Mouse (Mus musculus): ENCODE measurements around the gene Cxcl15. TPM values are rescaled to one million over a fixed set of nuclear protein-coding genes. Genes with fewer than 3 reads are reported as not detected.
A peak's percentile ranks its signal among the peaks of the same experiment; 100 is the strongest.

Cxcl15 gene
- polyA plus RNA-seq, 1 experiment from 2014 or later, result 11.4 TPM

DNA sequence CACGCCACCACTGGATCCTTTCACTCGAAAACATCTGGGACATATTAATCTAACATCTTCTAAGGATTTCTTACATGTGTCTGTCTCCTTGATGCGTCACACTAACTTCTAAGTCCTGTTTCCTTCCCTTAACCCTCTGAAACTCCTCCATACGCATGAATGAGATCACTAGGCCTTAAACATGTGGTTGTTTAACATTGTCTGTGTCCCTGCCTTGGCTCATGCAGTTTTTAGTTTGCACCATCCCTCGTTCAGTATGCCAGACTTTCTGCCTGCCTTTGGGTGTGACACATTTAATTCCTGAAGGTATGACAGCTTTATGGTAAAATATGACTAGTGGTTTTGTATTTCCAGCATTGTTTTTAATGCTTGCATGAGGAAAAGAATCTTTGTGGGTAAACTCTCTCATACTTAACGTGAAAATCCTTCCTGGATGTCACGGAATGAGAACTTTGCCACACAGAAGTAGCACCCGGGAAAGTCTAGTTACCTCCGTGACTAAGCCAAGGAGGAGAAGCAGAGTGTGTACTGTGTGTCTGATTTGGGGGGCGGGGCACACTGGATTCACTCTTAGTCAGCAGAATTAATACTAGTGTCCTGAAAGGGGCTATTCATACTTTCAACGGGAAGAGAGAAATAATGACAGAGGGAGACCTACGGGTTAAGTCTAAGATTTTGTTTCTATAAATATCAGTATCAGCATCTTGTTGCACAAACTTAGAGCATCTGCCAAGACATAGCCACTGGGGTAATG is 30.2 kb upstream of the Cxcl15 start:
- Histone ChIP-seq H3K36me3 (ENCODE audit: insufficient read depth) (no peaks in the 10 kb centered on the region), H3K9me3 (ENCODE audit: low read depth, low read length) (no peaks in the 10 kb centered on the region), H3K9ac (no peak overlapping the region), H3K4me1 (ENCODE audit: insufficient read depth) (peaks cover under 1% of the 10 kb centered on the region; the same call in 1 of the 2 replicates), H3K27ac (ENCODE audit: low read depth) (no peak overlapping the region), H3K4me3 (ENCODE audit: low read depth, low read length) (no peak overlapping the region), H3K27me3 (ENCODE audit: insufficient read depth, low read length) (peaks cover 9% of the 10 kb centered on the region), H3K4me2 (no peak overlapping the region)
- WGBS, result 64% methylated on average over 12 of the region's 12 CpGs
- peak; percentile 14 for DNase-seq
- ATAC-seq (ENCODE audit: insufficient read depth), result peak; percentile 18; the same call in 1 of the 2 replicates
- TF ChIP-seq CTCF (IDR thresholded peaks at IDR 0.05; ENCODE audit: low read depth), result no peak

DNA sequence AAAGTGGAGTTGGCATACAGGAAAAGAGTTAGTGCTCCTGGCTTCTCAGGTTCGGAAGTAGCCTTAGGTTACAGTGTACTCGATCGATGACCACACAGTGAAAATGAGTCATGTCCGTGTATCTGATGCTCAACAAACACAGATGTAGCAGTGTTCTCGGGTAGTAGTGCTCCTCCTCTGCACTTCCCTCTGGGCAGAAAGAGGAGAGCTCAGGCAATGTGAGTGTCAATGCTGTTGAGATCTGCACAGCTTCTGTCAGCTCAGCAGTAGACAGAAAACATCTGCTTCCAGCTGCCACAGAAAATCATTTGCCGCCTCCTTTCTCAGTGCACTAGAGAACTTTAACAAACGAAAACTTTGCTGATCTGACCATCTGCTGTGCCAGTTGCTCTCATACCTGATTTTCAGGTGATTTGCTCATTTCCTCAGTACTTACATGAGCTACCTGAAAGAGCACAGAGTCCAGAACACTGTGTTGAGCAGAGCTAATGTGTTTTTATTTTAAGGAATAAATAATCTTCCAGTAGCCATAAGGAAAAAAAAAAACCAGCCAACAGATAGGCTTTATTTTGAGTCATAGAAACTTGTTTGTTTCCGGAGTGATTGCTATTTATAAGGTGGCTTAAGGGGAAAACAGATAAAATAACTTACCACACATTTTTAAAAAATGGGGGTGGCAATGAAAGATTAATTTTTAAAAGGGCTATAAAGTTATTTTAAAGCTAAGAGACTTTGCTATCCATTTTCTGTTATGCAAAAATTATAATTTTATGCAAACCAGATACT is 28.3 kb upstream of the Cxcl15 start:
- Histone ChIP-seq H3K4me2 (no peak overlapping the region), H3K9ac (no peak overlapping the region), H3K4me3 (ENCODE audit: low read depth, low read length) (no peak overlapping the region), H3K27me3 (ENCODE audit: insufficient read depth, low read length) (no peaks in the 10 kb centered on the region), H3K4me1 (ENCODE audit: insufficient read depth) (no peaks in the 10 kb centered on the region), H3K9me3 (ENCODE audit: low read depth, low read length) (no peaks in the 10 kb centered on the region), H3K36me3 (ENCODE audit: insufficient read depth) (no peaks in the 10 kb centered on the region), H3K27ac (ENCODE audit: low read depth) (no peak overlapping the region)
- 34% methylated on average over 8 of the region's 8 CpGs for WGBS
- DNase-seq (peak; percentile 83), ATAC-seq (ENCODE audit: insufficient read depth) (peak; percentile 85)
- no peak for TF ChIP-seq CTCF (IDR thresholded peaks at IDR 0.05; ENCODE audit: low read depth)

DNA sequence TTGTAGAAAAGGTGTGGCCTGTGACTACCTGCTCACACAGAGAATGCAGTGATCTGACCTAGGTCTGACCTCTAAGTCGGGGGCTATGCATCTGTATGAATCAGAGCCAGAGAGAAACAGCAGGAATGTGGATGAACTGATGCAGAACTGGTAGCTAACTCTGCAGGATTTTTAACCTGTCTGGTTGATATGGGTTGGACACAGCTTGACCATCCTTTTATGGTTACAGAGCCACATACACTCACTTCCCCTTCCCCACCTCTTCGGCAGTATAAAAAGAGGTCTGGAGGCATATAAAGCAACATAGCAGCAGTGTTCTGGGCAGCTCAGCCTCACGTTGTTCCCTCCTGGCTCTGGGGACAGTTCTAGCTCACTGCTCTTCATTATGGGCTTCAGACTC is 26.1 kb upstream of the Cxcl15 start, which contains the start of gene Ppbp:
TSS of gene Ppbp (plus strand) at position 301 of the 400 bp plus-strand sequence.
- no peak for TF ChIP-seq CTCF (IDR thresholded peaks at IDR 0.05; ENCODE audit: low read depth)
- no peaks in the 10 kb centered on the region for H3K27me3 ChIP-seq (ENCODE audit: insufficient read depth, low read length)
- no peaks in the 10 kb centered on the region for H3K36me3 ChIP-seq (ENCODE audit: insufficient read depth)
- no peak within 1 kb of the TSS for H3K27ac ChIP-seq (ENCODE audit: low read depth)
- 0 out of 2 replicates have a peak, but pooled peaks cover 7% of the 10 kb centered on the region for H3K4me1 ChIP-seq (ENCODE audit: insufficient read depth)
- 56% methylated on average over 3 of the region's 3 CpGs for WGBS
- H3K9ac ChIP-seq, result no peak within 1 kb of the TSS
- no peak within 1 kb of the TSS for H3K4me2 ChIP-seq
- DNase-seq (no peak), ATAC-seq (ENCODE audit: insufficient read depth) (no peak)
- no peaks in the 10 kb centered on the region for H3K9me3 ChIP-seq (ENCODE audit: low read depth, low read length)
- H3K4me3 ChIP-seq (ENCODE audit: low read depth, low read length), result no peak within 1 kb of the TSS

DNA sequence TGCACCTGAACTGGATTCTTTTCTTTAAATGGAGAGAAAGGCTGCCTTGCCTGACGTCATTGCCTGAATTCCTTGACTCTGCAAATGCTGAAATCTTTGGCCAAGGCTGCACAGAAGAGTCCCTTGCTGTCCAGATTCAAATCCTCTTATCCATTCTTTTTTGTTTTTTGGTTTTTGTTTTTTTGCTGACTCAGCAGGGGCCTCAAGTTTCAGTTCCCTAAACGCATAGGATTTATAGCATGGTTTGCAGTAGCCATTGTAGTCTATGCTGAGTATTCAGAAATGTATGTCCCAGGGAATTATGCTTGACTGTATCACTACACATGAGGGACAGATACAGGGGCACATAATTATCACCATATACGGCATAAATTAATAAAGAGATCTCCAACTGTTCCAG is 23.0 kb upstream of the Cxcl15 start:
- H3K4me2 ChIP-seq, result no peak overlapping the region
- no peaks in the 10 kb centered on the region for H3K36me3 ChIP-seq (ENCODE audit: insufficient read depth)
- H3K27ac ChIP-seq (ENCODE audit: low read depth), result no peak overlapping the region
- 73% methylated on average over 3 of the region's 3 CpGs for WGBS
- no peak overlapping the region for H3K9ac ChIP-seq
- H3K4me3 ChIP-seq (ENCODE audit: low read depth, low read length), result no peak overlapping the region
- ATAC-seq (ENCODE audit: insufficient read depth) (no peak), DNase-seq (peak; percentile 38)
- no peak for TF ChIP-seq CTCF (IDR thresholded peaks at IDR 0.05; ENCODE audit: low read depth)
- 0 out of 2 replicates have a peak, but pooled peaks cover 7% of the 10 kb centered on the region for H3K4me1 ChIP-seq (ENCODE audit: insufficient read depth)
- no peaks in the 10 kb centered on the region for H3K27me3 ChIP-seq (ENCODE audit: insufficient read depth, low read length)
- H3K9me3 ChIP-seq (ENCODE audit: low read depth, low read length), result no peaks in the 10 kb centered on the region

DNA sequence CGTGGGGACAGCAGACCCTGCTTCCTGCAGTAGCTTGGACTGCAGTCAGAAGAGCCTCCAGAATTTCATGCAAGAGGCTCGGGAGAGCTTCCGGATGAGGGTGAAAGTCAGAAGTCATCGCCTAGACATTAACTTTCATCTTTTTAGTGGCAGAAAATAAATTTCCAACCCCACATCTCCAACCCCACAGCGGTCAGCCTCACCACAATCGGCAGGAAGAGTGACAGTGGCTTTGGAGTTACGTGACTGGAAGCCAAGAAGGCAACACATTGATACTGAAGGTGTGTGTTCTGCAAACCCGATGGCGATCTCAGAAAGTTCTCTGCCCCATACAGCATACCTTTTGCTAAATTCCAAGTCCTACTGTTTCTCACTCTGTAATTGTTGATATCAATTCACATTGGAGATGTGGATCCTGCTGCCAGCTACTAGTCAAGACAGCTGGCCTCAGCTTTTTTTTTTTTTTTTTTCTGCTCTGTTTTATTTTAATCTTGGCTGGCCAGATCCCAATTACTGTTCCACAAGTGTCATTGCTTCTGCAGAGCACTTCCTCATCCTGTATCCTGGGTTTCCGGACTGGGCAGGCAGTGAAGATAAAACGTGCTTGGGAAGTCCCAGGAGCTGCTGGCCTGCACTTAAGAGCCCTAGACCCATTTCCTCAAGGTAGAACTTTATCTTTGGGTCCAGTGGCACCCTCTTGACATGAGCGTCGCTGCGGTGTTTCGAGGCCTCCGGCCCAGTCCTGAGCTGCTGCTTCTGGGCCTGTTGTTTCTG is 22.3 kb upstream of the Cxcl15 start, which contains the start of gene Pf4:
TSS of gene Pf4 (plus strand) at position 556 of the 774 bp plus-strand sequence.
- H3K36me3 ChIP-seq (ENCODE audit: insufficient read depth), result no peaks in the 10 kb centered on the region
- H3K4me2 ChIP-seq, result no peak within 1 kb of the TSS; the same call in 1 of the 2 replicates
- no peak within 1 kb of the TSS for H3K9ac ChIP-seq
- ATAC-seq (ENCODE audit: insufficient read depth) (peak; percentile 65; the same call in 1 of the 2 replicates), DNase-seq (peak; percentile 73)
- no peak for TF ChIP-seq CTCF (IDR thresholded peaks at IDR 0.05; ENCODE audit: low read depth)
- H3K4me1 ChIP-seq (ENCODE audit: insufficient read depth), result 0 out of 2 replicates have a peak, but pooled peaks cover 7% of the 10 kb centered on the region
- WGBS, result 66% methylated on average over 16 of the region's 16 CpGs
- no peak within 1 kb of the TSS; the same call in 1 of the 2 replicates for H3K27ac ChIP-seq (ENCODE audit: low read depth)
- no peaks in the 10 kb centered on the region for H3K9me3 ChIP-seq (ENCODE audit: low read depth, low read length)
- no peak within 1 kb of the TSS for H3K4me3 ChIP-seq (ENCODE audit: low read depth, low read length)
- H3K27me3 ChIP-seq (ENCODE audit: insufficient read depth, low read length), result no peaks in the 10 kb centered on the region

DNA sequence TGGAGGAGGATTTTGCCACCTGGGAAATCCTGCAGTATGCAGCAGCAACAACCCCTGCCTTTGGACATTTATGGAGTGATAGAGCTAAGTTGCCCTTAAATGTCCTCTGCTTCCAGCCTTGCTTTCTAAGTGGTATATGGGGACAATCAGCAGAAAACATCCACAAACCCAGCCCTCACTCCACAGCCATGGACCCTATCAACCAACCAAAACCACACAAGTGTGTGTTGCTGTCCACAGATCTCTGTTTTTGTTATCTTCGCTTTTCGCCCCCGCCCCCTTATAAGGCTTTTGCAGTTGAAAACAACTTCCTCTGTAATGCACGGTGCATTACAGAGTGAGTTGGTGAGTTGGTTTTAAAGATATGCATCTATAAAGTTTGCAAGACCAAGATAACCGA is 18.8 kb upstream of the Cxcl15 start:
- no peak for TF ChIP-seq CTCF (IDR thresholded peaks at IDR 0.05; ENCODE audit: low read depth)
- H3K4me2 ChIP-seq, result no peak overlapping the region
- H3K27ac ChIP-seq (ENCODE audit: low read depth), result no peak overlapping the region
- no peaks in the 10 kb centered on the region for H3K27me3 ChIP-seq (ENCODE audit: insufficient read depth, low read length)
- H3K36me3 ChIP-seq (ENCODE audit: insufficient read depth), result no peaks in the 10 kb centered on the region
- no peaks in the 10 kb centered on the region for H3K9me3 ChIP-seq (ENCODE audit: low read depth, low read length)
- no peak overlapping the region for H3K4me3 ChIP-seq (ENCODE audit: low read depth, low read length)
- H3K9ac ChIP-seq, result no peak overlapping the region
- 82% methylated on average over 5 of the region's 5 CpGs for WGBS
- H3K4me1 ChIP-seq (ENCODE audit: insufficient read depth), result 0 out of 2 replicates have a peak, but pooled peaks cover 7% of the 10 kb centered on the region
- ATAC-seq (ENCODE audit: insufficient read depth) (no peak), DNase-seq (no peak)
